Mouse (Mus musculus): ENCODE data around the gene Wscd2. TPM values are rescaled to one million over a fixed set of nuclear protein-coding genes. Genes with fewer than 3 reads are reported as not detected.

Gene Wscd2
- total RNA-seq, 1 experiment, result 2.6 TPM

GRCm38 (mm10) chr5:113579128-113579527 is 89.0 kb downstream of the Wscd2 start:
- Histone ChIP-seq H3K36me3 (ENCODE audit: control insufficient read depth, insufficient read depth, low read length, poor library complexity, severe bottlenecking) (peaks cover under 1% of the 10 kb centered on the region; the same call in 1 of the 2 replicates), H3K27ac (ENCODE audit: insufficient read depth, low read depth, low read length, poor library complexity, severe bottlenecking) (no peak overlapping the region), H3K9me3 (ENCODE audit: control insufficient read depth, insufficient read depth, low read depth, low read length) (no peaks in the 10 kb centered on the region), H3K4me3 (ENCODE audit: insufficient read depth in 1 of 2, low read depth in 1 of 2, low read length in 2 of 2, poor library complexity in 1 of 2, severe bottlenecking in 1 of 2) (no peak overlapping the region), H3K9ac (ENCODE audit: insufficient read depth, low read depth, low read length, poor library complexity, severe bottlenecking) (no peak overlapping the region), H3K4me1 (ENCODE audit: control insufficient read depth in 2 of 2, insufficient read depth in 2 of 2, low read length in 2 of 2, poor library complexity in 1 of 2) (peaks cover 15 to 22% of the 10 kb centered on the region in 2 experiments)
- no peak for TF ChIP-seq CHD2 (IDR thresholded peaks at IDR 0.05; ENCODE audit: low read depth, low read length)
- TF ChIP-seq MAFK (IDR thresholded peaks at IDR 0.05; ENCODE audit: insufficient read depth, low read depth, low read length), result no peak
- no peak for TF ChIP-seq ZNF384 (IDR thresholded peaks at IDR 0.05; ENCODE audit: low read depth, low read length)
- TF ChIP-seq HCFC1 (IDR thresholded peaks at IDR 0.05; ENCODE audit: borderline replicate concordance, insufficient read depth, low read length), result no peak
- TF ChIP-seq ZC3H11A (IDR thresholded peaks at IDR 0.05; ENCODE audit: borderline replicate concordance, low read depth, low read length), result no peak
- DNase-seq (ENCODE audit: low read depth, low spot score), result no peak
- in situ Hi-C loops (cut with MboI; ENCODE audit: low sequenced_read_pairs in 2 of 2, unreplicated experiment in 2 of 2), result no loop called here

DNA sequence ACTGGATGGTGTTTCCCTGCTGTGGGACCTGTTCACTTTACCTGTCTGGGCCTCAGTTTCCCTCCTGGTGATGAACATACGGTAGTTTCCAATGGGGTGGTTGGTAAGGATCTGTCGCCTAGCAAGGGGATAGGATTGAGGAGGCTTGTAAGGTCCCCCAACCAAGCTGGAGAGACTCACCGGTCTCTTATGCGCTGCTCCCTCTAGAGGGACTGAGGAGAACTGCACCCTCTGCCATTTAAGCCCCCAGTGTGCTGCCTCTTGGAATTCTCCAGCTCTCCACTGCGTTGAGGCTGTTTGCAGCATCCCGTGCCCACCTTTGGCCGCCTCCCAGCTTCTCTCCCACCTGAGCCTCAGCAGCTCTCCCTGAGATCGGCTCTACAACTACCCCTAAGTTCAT is 90.1 kb downstream of the Wscd2 start:
- H3K36me3 ChIP-seq (ENCODE audit: control insufficient read depth, insufficient read depth, low read length, poor library complexity, severe bottlenecking), result no peaks in the 10 kb centered on the region
- in situ Hi-C loops (cut with MboI; ENCODE audit: low sequenced_read_pairs in 2 of 2, unreplicated experiment in 2 of 2), result no loop called here
- H3K9me3 ChIP-seq (ENCODE audit: control insufficient read depth, insufficient read depth, low read depth, low read length), result no peaks in the 10 kb centered on the region
- peak overlapping the region; percentile 52 for H3K27ac ChIP-seq (ENCODE audit: insufficient read depth, low read depth, low read length, poor library complexity, severe bottlenecking)
- H3K4me3 ChIP-seq (ENCODE audit: insufficient read depth in 1 of 2, low read depth in 1 of 2, low read length in 2 of 2, poor library complexity in 1 of 2, severe bottlenecking in 1 of 2), result peak overlapping the region in 1 of 2 experiments; percentile 57; a peak in 3 of 4 replicates
- TF ChIP-seq HCFC1 (IDR thresholded peaks at IDR 0.05; ENCODE audit: borderline replicate concordance, insufficient read depth, low read length) (no peak), MAFK (IDR thresholded peaks at IDR 0.05; ENCODE audit: insufficient read depth, low read depth, low read length) (no peak), ZC3H11A (IDR thresholded peaks at IDR 0.05; ENCODE audit: borderline replicate concordance, low read depth, low read length) (no peak), ZNF384 (IDR thresholded peaks at IDR 0.05; ENCODE audit: low read depth, low read length) (no peak), CHD2 (IDR thresholded peaks at IDR 0.05; ENCODE audit: low read depth, low read length) (no peak)
- peak; percentile 76 for DNase-seq (ENCODE audit: low read depth, low spot score)
- 0 out of 2 replicates have a peak overlapping the region, but pooled peaks have one; percentile 12 for H3K9ac ChIP-seq (ENCODE audit: insufficient read depth, low read depth, low read length, poor library complexity, severe bottlenecking)
- H3K4me1 ChIP-seq (ENCODE audit: control insufficient read depth in 2 of 2, insufficient read depth in 2 of 2, low read length in 2 of 2, poor library complexity in 1 of 2), result peaks cover 19% of the 10 kb centered on the region in 2 experiments

DNA sequence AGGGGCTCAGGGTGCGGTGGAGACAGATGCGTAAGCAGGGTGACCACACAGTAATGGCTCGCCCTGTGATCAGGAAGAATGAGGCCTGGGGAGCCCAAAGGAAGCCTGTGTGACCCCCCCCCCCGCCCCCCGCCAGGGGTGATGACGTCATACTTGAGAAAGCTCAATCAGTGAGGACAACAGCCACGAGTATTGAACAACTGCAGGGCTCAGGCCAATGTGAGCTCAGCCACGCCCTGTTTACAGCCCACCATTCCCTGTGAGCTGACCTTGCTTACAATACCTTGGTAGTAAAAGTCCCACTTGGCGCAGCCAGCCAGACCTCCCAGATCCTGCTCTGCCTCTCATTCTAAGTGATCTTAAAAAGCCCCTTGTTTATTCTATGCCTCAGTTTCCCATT is 90.7 kb downstream of the Wscd2 start:
- Histone ChIP-seq H3K4me3 (ENCODE audit: insufficient read depth in 1 of 2, low read depth in 1 of 2, low read length in 2 of 2, poor library complexity in 1 of 2, severe bottlenecking in 1 of 2) (peak overlapping the region in 1 of 2 experiments; percentile 57; a peak in 2 of 4 replicates), H3K4me1 (ENCODE audit: control insufficient read depth in 2 of 2, insufficient read depth in 2 of 2, low read length in 2 of 2, poor library complexity in 1 of 2) (peaks cover 19% of the 10 kb centered on the region in 2 experiments), H3K9me3 (ENCODE audit: control insufficient read depth, insufficient read depth, low read depth, low read length) (no peaks in the 10 kb centered on the region), H3K27ac (ENCODE audit: insufficient read depth, low read depth, low read length, poor library complexity, severe bottlenecking) (peak overlapping the region; percentile 52; the same call in 1 of the 2 replicates), H3K36me3 (ENCODE audit: control insufficient read depth, insufficient read depth, low read length, poor library complexity, severe bottlenecking) (no peaks in the 10 kb centered on the region), H3K9ac (ENCODE audit: insufficient read depth, low read depth, low read length, poor library complexity, severe bottlenecking) (no peak overlapping the region)
- no peak for DNase-seq (ENCODE audit: low read depth, low spot score)
- in situ Hi-C loops (cut with MboI; ENCODE audit: low sequenced_read_pairs in 2 of 2, unreplicated experiment in 2 of 2), result no loop called here
- no peak for TF ChIP-seq ZNF384 (IDR thresholded peaks at IDR 0.05; ENCODE audit: low read depth, low read length)
- no peak for TF ChIP-seq ZC3H11A (IDR thresholded peaks at IDR 0.05; ENCODE audit: borderline replicate concordance, low read depth, low read length)
- TF ChIP-seq CHD2 (IDR thresholded peaks at IDR 0.05; ENCODE audit: low read depth, low read length), result no peak
- no peak for TF ChIP-seq MAFK (IDR thresholded peaks at IDR 0.05; ENCODE audit: insufficient read depth, low read depth, low read length)
- no peak for TF ChIP-seq HCFC1 (IDR thresholded peaks at IDR 0.05; ENCODE audit: borderline replicate concordance, insufficient read depth, low read length)

DNA sequence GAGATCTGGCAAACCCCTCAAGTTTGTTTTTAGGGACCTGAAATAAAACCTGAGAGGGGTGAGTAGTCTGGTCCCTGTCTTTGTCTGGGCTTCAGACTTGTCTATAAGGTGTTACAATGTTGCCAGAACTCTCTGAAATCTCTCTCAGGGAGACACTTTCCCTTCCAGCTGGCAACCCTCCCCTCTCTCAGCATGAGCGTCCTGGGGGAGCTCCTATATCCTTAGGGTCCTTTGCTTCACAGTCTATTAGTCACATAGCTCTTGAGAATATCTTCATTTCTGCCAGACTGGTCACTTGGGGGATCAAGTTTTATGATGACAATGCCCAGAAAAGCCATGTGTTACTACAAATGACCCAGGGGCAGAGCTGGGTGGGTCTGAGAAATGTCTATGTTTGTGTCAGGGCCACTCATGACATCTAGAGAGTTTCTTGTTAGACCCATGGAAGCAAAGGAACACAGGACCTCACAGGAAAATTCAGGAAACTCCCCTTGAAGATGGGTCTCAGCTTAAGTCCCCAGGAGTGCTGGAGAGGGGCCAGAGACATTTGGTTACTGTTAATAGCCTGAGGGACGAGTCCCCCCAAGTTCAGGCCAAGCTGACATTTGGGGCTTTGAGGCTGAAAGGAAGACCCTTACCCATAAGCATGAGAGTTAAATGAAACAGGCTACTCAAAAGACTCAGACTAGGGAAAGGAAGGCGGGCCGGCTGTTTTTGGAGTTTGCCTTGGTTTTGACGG is 93.5 kb downstream of the Wscd2 start:
- no peak for DNase-seq (ENCODE audit: low read depth, low spot score)
- Histone ChIP-seq H3K4me1 (ENCODE audit: control insufficient read depth in 2 of 2, insufficient read depth in 2 of 2, low read length in 2 of 2, poor library complexity in 1 of 2) (peaks cover 17 to 19% of the 10 kb centered on the region in 2 experiments), H3K9me3 (ENCODE audit: control insufficient read depth, insufficient read depth, low read depth, low read length) (no peaks in the 10 kb centered on the region), H3K27ac (ENCODE audit: insufficient read depth, low read depth, low read length, poor library complexity, severe bottlenecking) (peak overlapping the region; percentile 92), H3K9ac (ENCODE audit: insufficient read depth, low read depth, low read length, poor library complexity, severe bottlenecking) (no peak overlapping the region), H3K4me3 (ENCODE audit: insufficient read depth in 1 of 2, low read depth in 1 of 2, low read length in 2 of 2, poor library complexity in 1 of 2, severe bottlenecking in 1 of 2) (no peak overlapping the region; a peak in 1 of 4 replicates), H3K36me3 (ENCODE audit: control insufficient read depth, insufficient read depth, low read length, poor library complexity, severe bottlenecking) (no peaks in the 10 kb centered on the region)
- TF ChIP-seq ZC3H11A (IDR thresholded peaks at IDR 0.05; ENCODE audit: borderline replicate concordance, low read depth, low read length) (no peak), HCFC1 (IDR thresholded peaks at IDR 0.05; ENCODE audit: borderline replicate concordance, insufficient read depth, low read length) (no peak), MAFK (IDR thresholded peaks at IDR 0.05; ENCODE audit: insufficient read depth, low read depth, low read length) (no peak), ZNF384 (IDR thresholded peaks at IDR 0.05; ENCODE audit: low read depth, low read length) (no peak), CHD2 (IDR thresholded peaks at IDR 0.05; ENCODE audit: low read depth, low read length) (no peak)
- in situ Hi-C loops (cut with MboI; ENCODE audit: low sequenced_read_pairs in 2 of 2, unreplicated experiment in 2 of 2), result no loop called here
